Mouse (Mus musculus) liver, postnatal 0 days (tissue): ENCODE measurements around the gene Tm6sf1. TPM values are rescaled to one million over a fixed set of nuclear protein-coding genes. Genes with fewer than 3 reads are reported as not detected.
A peak's percentile ranks its signal among the peaks of the same experiment; 100 is the strongest.

Experiments used
- ATAC-seq: fragments of 200-750 bp; cut with Nextera tagmentation; 2 replicates; pipeline ENCODE4 v1.8.0; 2017; ENCODE audit warnings: mild to moderate bottlenecking, moderate library complexity
- DNase-seq: peaks from one replicate; pipeline ENCODE4 v3.0.0-alpha.2; 2016
- H3K27ac ChIP-seq: fragments of 300-500 bp; sonication (generic); 2 replicates; pipeline ENCODE4 v1.5.1; 2014; ENCODE audit warnings: antibody characterized with exemption, moderate library complexity, mild to moderate bottlenecking, low read depth
- H3K27me3 ChIP-seq: fragments of 300-500 bp; sonication (generic); 2 replicates; pipeline ENCODE4 v1.6.1; 2014; ENCODE audit warnings: low read length, control low read depth, mixed read lengths; ENCODE audit not compliant: insufficient read depth
- H3K36me3 ChIP-seq: fragments of 300-500 bp; sonication (generic); replicated peaks from 2 replicates; pipeline ENCODE4 v1.6.1; 2014; ENCODE audit warnings: mild to moderate bottlenecking, control low read depth, low read length, moderate library complexity, mixed read lengths; ENCODE audit not compliant: insufficient read depth
- H3K4me1 ChIP-seq: fragments of 300-500 bp; sonication (generic); 2 replicates; pipeline ENCODE4 v1.6.1; 2014; ENCODE audit warnings: antibody characterized with exemption, mild to moderate bottlenecking, control low read depth; ENCODE audit not compliant: insufficient read depth
- H3K4me2 ChIP-seq: fragments of 300-500 bp; sonication (generic); 2 replicates; pipeline ENCODE4 v1.6.1; 2014; ENCODE audit warnings: low read depth, mild to moderate bottlenecking, low read length, moderate library complexity, mixed read lengths
- H3K4me3 ChIP-seq: fragments of 300-500 bp; sonication (generic); 2 replicates; pipeline ENCODE4 v1.5.1; 2014; ENCODE audit warnings: low read depth, low read length
- H3K9ac ChIP-seq: fragments of 300-500 bp; sonication (generic); replicated peaks from 2 replicates; pipeline ENCODE4 v1.6.1; 2014; ENCODE audit warnings: mild to moderate bottlenecking, moderate library complexity
- H3K9me3 ChIP-seq: fragments of 300-500 bp; sonication (generic); 2 replicates; pipeline ENCODE4 v1.6.1; 2016; ENCODE audit warnings: mild to moderate bottlenecking, control low read depth, low read length, mixed read lengths
- CTCF ChIP-seq: sonication (generic); IDR thresholded peaks from 2 replicates; pipeline ENCODE4 v1.5.1; 2016; ENCODE audit warnings: antibody characterized with exemption, low read depth
- EP300 ChIP-seq: IDR thresholded peaks from 2 replicates; pipeline ENCODE4 v1.6.1; 2016; ENCODE audit warnings: antibody characterized with exemption, low read depth, mild to moderate bottlenecking
- WGBS: fragments of 180-500 bp; shearing (Covaris S2); extraction: QIAGEN DNeasy Blood & Tissue Kit; methylation state at CpG from one replicate; pipeline ENCODE4 v1.1.7; 2014; ENCODE audit not compliant: insufficient replicate concordance; 5-methylcytosine and 5-hydroxymethylcytosine counted together
- polyA plus RNA-seq: library from polyadenylated mRNA; unstranded; fragments of >200 nt; fragmentation: Nextera tagmentation; extraction: Ambion mirVana; gene quantifications from 2 replicates; pipeline ENCODE4 v1.2.1, GENCODE M21; 2015

Gene Tm6sf1
- polyA plus RNA-seq, 1 experiment from 2014 or later = 8.7 TPM

DNA sequence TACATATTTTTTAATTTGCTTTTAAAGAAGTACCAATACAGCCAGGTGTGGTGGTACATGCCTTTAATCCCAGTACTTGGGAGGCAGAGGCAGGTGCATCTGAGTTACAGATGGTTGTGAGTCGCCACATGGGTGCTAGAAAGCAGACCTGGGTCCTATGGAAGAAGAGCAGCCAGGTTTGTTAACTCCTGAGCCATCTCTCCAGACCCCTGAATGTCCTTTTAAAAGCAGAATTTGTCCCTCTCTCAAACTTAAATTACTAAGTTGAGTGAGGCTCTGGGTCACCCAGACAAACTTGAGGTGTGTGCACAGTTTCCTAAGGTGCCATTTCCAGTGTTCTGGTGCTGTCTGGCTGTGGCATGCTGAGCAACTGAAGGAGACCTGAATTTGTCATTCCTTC lies 3.1 kb upstream of the Tm6sf1 start, which contains the start of gene Gm10160:
Gm10160 (minus strand) TSS at position 101 of the 400 bp plus-strand sequence.
- 0 out of 2 replicates have a peak within 1 kb of the TSS, but pooled peaks have one; percentile 2 for H3K4me3 ChIP-seq
- peaks cover 39% of the 10 kb centered on the region for H3K27me3 ChIP-seq
- WGBS = 73% methylated on average over 1 of the region's 1 CpGs
- no peak within 1 kb of the TSS for H3K9ac ChIP-seq
- TF ChIP-seq EP300 (no peak), CTCF (no peak)
- ATAC-seq (no peak), DNase-seq (no peak)
- H3K4me2 ChIP-seq = peak within 1 kb of the TSS; percentile 47
- no peaks in the 10 kb centered on the region for H3K9me3 ChIP-seq
- H3K27ac ChIP-seq = peak within 1 kb of the TSS; percentile 41
- peaks cover 12% of the 10 kb centered on the region for H3K4me1 ChIP-seq
- no peaks in the 10 kb centered on the region for H3K36me3 ChIP-seq

DNA sequence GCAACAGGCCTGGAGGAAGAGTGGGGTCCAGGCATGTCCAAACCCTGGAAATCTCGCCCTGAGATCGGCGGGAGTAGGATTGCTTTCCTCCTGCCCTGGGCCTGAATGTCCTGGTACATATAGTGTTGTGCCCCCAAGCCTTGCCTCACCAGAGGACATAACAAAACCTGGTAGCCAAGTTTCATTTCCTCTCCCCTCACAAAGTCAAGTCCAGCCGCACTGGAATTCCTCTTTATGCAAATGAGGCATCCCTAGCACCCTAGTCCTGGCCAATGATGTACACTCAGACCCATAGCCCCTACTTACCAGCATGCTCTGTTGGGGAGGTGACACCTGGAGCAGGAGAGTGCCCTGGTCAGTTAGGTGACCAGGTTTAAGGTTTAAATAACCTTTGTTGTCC lies 2.6 kb upstream of the Tm6sf1 start:
- ATAC-seq (no peak), DNase-seq (no peak)
- H3K4me2 ChIP-seq = no peak overlapping the region
- no peak overlapping the region for H3K9ac ChIP-seq
- no peaks in the 10 kb centered on the region for H3K36me3 ChIP-seq
- 0 out of 2 replicates have a peak overlapping the region, but pooled peaks have one; percentile 34 for H3K27ac ChIP-seq
- 52% methylated on average over 4 of the region's 4 CpGs for WGBS
- TF ChIP-seq CTCF (no peak), EP300 (no peak)
- H3K9me3 ChIP-seq = no peaks in the 10 kb centered on the region
- H3K27me3 ChIP-seq = peaks cover 39% of the 10 kb centered on the region
- no peak overlapping the region for H3K4me3 ChIP-seq
- H3K4me1 ChIP-seq = peaks cover 17% of the 10 kb centered on the region

DNA sequence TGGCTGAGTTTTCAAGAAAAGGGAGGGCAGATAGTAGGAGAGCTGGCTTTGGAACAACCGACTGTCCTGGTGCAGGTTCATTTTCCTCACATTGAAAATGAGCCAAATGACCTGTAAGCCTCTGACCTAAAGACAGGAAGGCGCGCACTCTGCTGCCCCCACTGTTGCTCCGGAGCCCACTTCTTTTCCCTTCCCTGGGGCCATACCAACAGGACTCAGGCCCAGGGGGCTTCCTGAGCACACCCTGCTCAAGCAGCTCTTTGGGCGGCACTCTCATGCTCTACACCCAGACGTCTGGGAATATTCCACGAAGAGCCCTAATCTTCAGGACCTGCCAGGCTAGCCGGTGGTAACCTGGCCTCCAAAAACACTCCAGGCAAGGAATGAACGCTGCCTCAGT lies 565 bp upstream of the Tm6sf1 start:
- Histone ChIP-seq H3K36me3 (no peaks in the 10 kb centered on the region), H3K27me3 (peaks cover 49% of the 10 kb centered on the region)
- TF ChIP-seq EP300 = no peak
- TF ChIP-seq CTCF = 0 out of 2 replicates have a peak, but pooled peaks have one; percentile 5

DNA sequence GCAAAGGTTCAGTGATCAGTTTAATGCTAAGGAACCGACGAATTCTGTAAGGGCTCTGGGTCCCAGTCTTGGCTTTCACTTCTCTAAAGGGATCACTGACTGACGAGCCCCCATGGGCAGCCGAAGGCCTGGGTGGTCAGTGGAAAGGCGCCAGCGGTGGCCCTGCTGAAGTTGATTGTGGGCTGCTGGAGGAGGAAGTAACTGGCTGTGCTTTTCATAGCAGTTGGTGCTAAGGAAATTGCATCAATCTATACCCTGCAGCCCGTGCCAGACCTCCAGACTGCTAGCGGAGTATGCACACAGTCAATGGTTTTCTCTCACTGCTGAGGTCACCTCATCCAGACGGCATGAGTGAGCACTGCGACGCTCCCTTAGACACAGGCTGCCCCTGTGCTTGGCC lies 1.3 kb downstream of the Tm6sf1 start:
- 17% methylated on average over 11 of the region's 11 CpGs for WGBS
- DNase-seq (peak; percentile 46), ATAC-seq (peak; percentile 48)
- Histone ChIP-seq H3K9me3 (no peaks in the 10 kb centered on the region), H3K9ac (peak overlapping the region; percentile 63), H3K27me3 (peaks cover 49% of the 10 kb centered on the region), H3K36me3 (no peaks in the 10 kb centered on the region), H3K4me1 (peaks cover 27% of the 10 kb centered on the region), H3K4me3 (peak overlapping the region; percentile 56), H3K27ac (peak overlapping the region; percentile 76), H3K4me2 (peak overlapping the region; percentile 65)
- TF ChIP-seq EP300 = no peak
- no peak for TF ChIP-seq CTCF

More for the DNA sequence above, 565 bp upstream of the Tm6sf1 start:
- H3K27ac ChIP-seq = no peak overlapping the region
- DNase-seq (no peak), ATAC-seq (no peak)
- WGBS = 9% methylated on average over 9 of the region's 9 CpGs
- H3K9ac ChIP-seq = peak overlapping the region; percentile 21; the same call in 1 of the 2 replicates
- no peak overlapping the region for H3K4me3 ChIP-seq
- H3K4me2 ChIP-seq = peak overlapping the region; percentile 65
- H3K4me1 ChIP-seq = peaks cover 26% of the 10 kb centered on the region
- no peaks in the 10 kb centered on the region for H3K9me3 ChIP-seq

DNA sequence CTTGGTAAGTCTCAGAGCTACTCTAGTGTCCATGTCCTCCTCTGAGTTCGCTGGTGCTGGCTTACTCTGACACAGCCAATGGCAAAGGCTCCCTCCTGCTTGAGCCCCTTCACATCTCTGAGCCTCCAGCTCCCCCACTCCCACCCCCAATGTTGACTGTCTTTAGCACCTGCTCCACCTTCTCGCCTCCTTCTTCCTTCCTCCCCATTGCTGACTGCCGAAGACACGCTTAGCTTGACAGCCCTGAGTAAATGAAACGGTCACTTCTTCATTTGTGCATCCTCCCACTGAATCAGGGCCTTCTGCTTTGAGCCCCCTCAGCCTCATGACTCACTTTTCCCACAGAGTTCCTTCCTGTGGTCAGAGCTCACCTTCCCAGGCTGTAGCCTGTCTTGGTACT lies 2.2 kb downstream of the Tm6sf1 start:
- H3K4me2 ChIP-seq = peak overlapping the region; percentile 65
- peak overlapping the region; percentile 56 for H3K4me3 ChIP-seq
- H3K4me1 ChIP-seq = peaks cover 27% of the 10 kb centered on the region
- DNase-seq = no peak
- no peaks in the 10 kb centered on the region for H3K9me3 ChIP-seq
- 24% methylated on average over 5 of the region's 5 CpGs for WGBS
- no peak overlapping the region for H3K9ac ChIP-seq
- 0 out of 2 replicates have a peak, but pooled peaks cover 4% of the 10 kb centered on the region for H3K36me3 ChIP-seq
- peak overlapping the region; percentile 76 for H3K27ac ChIP-seq
- TF ChIP-seq CTCF = no peak
- no peak for TF ChIP-seq EP300
- H3K27me3 ChIP-seq = peaks cover 47% of the 10 kb centered on the region
- ATAC-seq = no peak

DNA sequence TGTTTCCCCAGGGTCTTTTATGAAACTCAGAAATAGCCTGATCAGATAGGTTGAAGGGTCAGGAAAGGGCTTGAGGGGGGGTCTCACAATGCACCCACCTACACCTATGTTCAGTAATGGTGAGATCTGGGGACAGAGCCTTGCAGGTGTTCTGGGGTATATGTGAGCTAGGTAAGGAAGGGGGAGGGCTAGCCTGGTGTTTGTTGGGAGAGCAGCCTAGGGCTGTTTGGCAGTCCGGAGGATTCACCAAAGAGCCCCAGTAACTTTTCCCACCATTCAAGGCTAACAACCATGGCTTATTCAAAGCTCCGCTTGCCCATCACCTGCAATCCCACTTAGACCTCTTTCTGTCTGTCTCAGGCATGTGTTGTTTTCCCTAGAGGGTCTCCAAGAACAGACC lies 2.7 kb downstream of the Tm6sf1 start:
- no peak for TF ChIP-seq CTCF
- no peak for TF ChIP-seq EP300
- peak overlapping the region; percentile 56; the same call in 1 of the 2 replicates for H3K4me3 ChIP-seq
- H3K27ac ChIP-seq = peak overlapping the region; percentile 76; the same call in 1 of the 2 replicates
- DNase-seq (no peak), ATAC-seq (no peak)
- H3K9me3 ChIP-seq = no peaks in the 10 kb centered on the region
- no peak overlapping the region for H3K9ac ChIP-seq
- 0 out of 2 replicates have a peak, but pooled peaks cover 4% of the 10 kb centered on the region for H3K36me3 ChIP-seq
- H3K27me3 ChIP-seq = peaks cover 45% of the 10 kb centered on the region
- H3K4me1 ChIP-seq = peaks cover 27% of the 10 kb centered on the region
- 70% methylated on average over 2 of the region's 2 CpGs for WGBS
- H3K4me2 ChIP-seq = peak overlapping the region; percentile 65
